Mouse (Mus musculus) kidney, adult 2 months (tissue): Measurements from ENCODE around the gene Gm10337.

ENCODE experiments used
- CTCF ChIP-seq: fragments of 200-500 bp; conservative IDR thresholded peaks from 2 replicates; pipeline ENCODE4 v1.5.1; 2011; ENCODE audit warnings: low read depth, mild to moderate bottlenecking, control low read depth, low read length, moderate library complexity, mixed read lengths; ENCODE audit not compliant: insufficient read depth, insufficient read length
- POLR2A ChIP-seq: fragments of 200-500 bp; IDR thresholded peaks from one replicate; pipeline ENCODE4 v1.6.1; 2011; ENCODE audit warnings: low read depth, low read length, control low read depth

- peak; percentile 83 for TF ChIP-seq CTCF
- TF ChIP-seq POLR2A = no peak
Observed at GRCm38 (mm10) chr15:102470183-102470604, 33.3 kb upstream of the Gm10337 start, which contains the start of gene Pcbp2.
